Mouse (Mus musculus) inflammation-experienced regulatory T-cells, adult 16 weeks (primary cell): ENCODE data around the gene Phactr1. TPM values are rescaled to one million over a fixed set of nuclear protein-coding genes. Genes with fewer than 3 reads are reported as not detected.

ENCODE experiments used
- polyA plus RNA-seq: library from polyadenylated mRNA; unstranded; fragments of 100-300 nt; shearing (Covaris generic); gene quantifications from one replicate; pipeline ENCODE4 v1.2.1, GENCODE M21; 2017

Phactr1 gene
- polyA plus RNA-seq: 0.32 TPM

DNA sequence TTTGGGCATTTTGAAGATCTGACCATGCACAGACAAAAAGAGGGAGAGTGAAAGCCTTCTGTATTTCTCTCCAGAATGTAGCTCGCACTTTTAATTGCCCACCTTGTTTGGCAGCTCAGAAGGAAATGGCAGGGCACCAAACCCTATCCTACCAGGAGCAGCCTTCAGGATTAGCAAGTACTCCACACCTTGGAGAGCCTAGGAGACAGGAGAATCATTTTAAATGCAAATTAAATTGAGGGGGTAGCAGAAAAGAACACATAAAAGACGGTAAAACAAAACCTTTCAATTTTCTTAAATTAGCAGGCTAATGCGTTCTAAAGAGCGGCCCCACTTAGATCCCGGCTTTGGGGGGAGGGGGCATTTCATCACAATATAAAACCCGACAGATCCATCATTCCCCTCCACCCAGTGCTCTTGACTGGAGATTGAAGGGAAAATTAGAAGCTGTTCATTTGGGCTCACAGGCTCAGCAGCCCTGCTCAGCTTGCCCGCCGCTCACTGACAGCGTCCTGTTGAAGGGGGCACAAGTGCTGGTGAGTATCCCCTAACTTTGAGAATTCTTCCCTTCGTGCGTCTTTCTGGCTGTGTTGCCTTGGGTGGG, at the start of gene Phactr1:
Gene Phactr1 (plus strand): TSS at position 233 of the 604 bp plus-strand sequence.

DNA sequence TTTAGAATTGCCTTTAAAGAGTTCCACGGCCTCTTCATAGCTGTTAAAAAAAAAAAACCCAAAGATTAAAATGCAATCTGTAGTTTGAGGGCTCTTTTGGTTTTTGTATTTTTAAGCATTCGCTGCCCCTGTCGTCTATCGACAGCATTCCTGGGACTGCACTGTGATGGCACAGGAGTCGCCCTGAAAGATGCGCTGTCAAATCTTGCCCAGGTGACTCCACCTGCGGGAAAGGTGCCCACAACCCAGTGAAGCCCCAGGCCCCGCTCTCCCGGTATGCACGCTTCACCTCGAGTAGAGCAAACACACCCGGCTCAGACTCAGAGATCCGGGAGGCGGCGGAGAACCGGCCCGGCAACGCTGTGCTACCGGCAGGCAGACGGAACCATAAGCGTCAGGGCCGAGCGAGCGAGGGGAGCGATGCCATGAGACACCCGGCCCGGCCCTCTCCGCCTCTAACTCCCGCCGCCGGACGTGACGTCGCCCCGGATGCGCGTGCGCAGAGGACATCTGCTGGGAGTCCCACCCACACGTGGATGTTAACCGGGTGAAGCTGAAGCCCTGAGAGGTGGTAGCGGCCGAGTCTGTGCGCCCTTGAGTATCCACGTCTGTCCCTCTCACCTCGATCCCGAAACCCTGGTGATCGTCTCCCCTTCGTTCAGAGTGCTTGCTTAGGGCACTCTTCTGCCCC, 490.7 kb downstream of the Phactr1 start, which contains the start of gene Tbc1d7:
Gene Tbc1d7 (minus strand): TSS at position 482 of the 691 bp plus-strand sequence.

